Mouse (Mus musculus) heart, postnatal 25 days (tissue): ENCODE results near the gene Drd4. TPM values are rescaled to one million over a fixed set of nuclear protein-coding genes. Genes with fewer than 3 reads are reported as not detected.
"Not testable (repeated sequence)": the region's sequence is repeated elsewhere in the genome, so short reads cannot be mapped to it uniquely, and the experiment has no call there.

Experiments used
- DNase-seq: peaks from one replicate; pipeline ENCODE4 v3.0.0; 2022; ENCODE audit warnings: low spot score
- intact Hi-C: fragments of 180-260 bp; cut with DNase I; formaldehyde crosslinking; loops from one replicate; pipeline ENCODE4 v1.15.1; 2025
- total RNA-seq, 2 experiments: library from RNA; stranded (reverse); gene quantifications; 2 replicates each; pipeline ENCODE4 v1.2.3; 2021

Drd4 gene
- total RNA-seq, result not detected

DNA sequence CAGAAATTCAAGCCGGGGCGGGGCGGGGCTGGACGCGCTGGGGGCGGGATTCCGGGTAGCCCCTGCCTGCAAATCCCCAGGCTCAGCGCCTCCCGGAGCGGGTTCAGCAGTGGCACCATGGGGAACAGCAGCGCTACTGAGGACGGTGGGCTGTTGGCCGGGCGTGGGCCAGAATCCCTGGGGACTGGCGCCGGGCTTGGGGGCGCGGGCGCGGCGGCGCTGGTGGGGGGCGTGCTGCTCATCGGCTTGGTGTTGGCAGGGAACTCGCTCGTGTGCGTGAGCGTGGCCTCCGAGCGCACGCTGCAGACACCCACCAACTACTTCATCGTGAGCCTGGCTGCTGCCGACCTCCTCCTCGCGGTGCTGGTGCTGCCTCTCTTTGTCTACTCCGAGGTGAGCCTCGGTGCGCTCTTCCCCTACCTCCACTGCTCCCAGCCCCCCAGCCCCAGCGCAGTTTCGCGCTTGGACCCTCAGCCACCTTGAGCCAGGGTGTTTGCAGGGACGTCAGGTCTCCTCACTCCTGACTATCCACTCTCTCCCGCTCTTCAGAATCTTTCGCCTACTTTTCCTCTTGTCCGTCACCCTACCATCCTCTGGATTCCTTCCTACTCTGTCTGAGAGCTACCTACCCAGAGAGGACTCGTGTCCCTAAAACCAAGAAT is at the start of gene Drd4:
TSS of gene Drd4 (plus strand) at position 86 of the 662 bp plus-strand sequence.
- DNase-seq, result no peak
- intact Hi-C loops, result no loop called here

DNA sequence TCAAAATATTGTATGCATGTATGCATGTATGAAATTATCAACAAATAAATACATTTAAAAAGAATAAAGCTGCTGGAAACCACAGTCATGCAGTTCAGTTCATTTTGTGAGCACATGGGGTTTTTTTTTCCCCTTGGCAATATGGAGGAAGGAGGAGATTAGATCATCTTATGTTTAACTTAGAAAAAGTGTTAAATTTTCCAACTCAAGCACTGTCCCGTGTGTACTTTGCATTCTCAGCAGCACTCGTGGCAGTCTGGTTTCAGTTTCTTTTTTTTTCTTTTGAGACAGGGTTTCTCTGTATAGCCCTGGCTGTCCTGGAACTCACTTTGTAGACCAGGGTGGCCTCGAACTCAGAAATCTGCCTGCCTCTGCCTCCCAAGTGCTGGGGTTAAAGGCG is 41.3 kb upstream of the Drd4 start:
- intact Hi-C loops, DNase-seq: not testable (repeated sequence)

DNA sequence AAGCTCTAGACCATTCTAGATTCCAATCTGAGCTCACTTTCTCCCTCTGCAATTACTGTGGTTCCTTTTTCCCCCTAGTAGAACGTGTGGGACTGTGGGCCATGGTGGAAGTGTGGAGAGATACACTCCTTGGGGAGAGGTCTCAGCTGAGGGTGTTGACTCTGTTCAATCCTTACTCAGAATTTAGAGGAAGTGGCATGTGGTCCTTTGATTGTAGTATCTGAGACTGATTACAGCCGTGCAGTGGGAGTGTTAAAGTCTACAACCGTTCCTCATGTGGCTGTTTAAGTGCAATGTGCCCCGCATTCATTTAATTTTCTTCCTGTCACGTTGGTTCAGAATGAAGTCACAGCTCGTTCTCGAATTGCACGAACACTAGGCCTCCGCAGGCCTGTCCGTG is 35.6 kb upstream of the Drd4 start:
- DNase-seq, result no peak
- intact Hi-C loops, result no loop called here

DNA sequence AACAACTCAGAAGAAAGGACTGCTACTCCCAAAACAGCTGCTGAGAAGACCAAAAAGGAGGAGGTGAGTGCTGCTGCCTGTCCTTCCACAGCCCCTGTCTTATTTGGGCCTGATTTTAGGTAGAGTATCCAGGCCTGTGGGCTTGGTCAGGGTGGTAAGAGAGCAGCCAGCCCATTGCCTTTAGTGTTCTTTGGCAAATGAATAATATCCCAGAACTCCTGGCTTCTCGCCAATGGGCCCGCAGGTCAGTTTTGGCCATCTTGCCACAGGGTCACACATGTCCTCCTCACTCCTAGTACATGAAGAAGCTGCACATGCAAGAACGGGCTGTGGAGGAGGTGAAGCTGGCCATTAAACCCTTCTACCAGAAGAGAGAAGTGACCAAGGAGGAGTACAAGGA is 30.3 kb upstream of the Drd4 start:
- no peak for DNase-seq
- intact Hi-C loops, result loop anchor here (5.0 kb wide), 1 partner anchor 101 kb away; no protein-coding TSS in a partner anchor

DNA sequence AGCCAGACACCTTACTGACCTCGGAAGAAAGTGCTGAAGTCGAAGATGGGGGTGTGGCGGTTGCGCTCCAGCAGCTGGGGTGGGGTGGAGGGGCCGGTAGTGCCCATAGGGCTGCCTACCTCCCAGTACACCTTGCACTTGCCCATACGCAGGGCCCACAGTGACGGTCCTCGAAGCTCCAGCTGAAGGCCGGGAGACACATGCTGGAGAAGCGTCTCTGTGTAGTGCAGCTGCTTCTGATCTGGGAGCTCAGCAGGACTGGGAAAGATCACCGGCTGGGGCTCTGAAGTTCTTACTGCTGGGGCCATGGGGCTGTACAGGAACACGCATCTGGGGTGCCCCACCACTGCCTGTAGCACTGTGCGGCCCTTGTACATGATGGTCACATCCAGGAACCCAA is 28.2 kb upstream of the Drd4 start:
- intact Hi-C loops, result loop anchor here (5.0 kb wide), 1 partner anchor 99 kb away; no protein-coding TSS in a partner anchor
- no peak for DNase-seq

DNA sequence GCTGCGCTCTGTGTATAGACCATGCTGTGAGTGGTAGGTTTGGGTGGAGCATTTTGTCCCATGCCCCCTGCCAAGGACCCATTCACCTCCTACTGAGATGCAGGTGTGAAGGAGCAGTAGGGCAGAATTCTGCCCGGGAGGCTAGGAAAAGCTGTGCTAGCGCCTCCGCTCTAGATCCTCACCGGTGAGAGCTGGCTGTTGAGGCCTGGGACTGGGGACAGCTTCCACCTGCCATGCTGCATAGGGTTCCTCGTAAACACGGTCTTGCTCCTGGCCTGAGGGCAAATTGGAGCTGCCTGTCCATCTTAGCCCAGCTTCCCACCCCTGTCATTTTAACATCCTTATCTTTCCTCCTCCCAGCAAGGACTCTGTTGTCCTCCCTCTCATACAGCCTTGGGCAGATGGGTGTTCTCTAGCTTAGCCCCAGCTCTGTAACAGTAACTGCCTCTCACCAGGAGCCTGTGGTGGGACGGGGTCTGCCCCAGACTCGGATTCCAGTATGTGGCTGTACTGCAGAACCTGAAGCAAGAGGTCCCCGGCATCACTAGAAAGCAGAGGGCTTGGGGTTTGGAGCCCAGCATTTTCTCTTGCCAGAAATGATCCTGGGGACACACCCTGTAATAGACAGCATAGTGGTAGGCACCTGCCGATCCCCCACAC is 27.6 kb upstream of the Drd4 start:
- intact Hi-C loops, result loop anchor here (5.0 kb wide), 1 partner anchor 98 kb away; no protein-coding TSS in a partner anchor
- no peak for DNase-seq

DNA sequence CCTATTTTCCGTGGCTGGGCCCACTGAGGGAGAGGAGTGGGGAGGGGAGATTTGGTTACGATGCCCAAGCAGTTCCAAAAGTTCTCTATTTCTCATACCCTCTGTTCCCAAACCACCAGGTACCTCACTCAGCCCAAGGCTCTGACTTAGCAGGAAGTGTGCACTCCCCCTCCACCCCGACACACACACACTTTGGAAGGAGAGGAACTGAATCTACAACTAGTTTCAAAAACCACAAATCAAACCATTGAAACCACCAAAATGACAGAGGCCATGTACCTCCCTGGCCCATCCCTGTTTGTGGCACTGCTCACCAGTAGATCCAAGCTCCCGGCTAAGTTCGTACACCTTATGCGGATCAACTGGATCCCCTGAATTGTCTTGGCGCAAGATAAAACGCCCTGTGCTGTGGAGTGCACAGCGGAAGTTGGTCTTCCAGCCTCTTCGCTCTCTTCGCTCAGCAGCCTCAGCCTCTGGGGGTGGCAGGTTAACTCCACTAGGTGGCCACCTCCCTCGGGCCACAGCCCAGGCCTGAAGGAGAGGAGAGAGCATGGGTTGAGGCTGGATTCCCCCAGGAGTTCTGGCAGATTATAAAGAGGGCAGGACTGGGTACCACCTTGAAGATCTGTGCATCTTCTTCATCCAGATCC is 26.9 kb upstream of the Drd4 start:
- no peak for DNase-seq
- intact Hi-C loops, result loop anchor here (5.0 kb wide), 3 partner anchors 62 to 257 kb away; partner anchors contain the start of genes Deaf1 and Tmem80

DNA sequence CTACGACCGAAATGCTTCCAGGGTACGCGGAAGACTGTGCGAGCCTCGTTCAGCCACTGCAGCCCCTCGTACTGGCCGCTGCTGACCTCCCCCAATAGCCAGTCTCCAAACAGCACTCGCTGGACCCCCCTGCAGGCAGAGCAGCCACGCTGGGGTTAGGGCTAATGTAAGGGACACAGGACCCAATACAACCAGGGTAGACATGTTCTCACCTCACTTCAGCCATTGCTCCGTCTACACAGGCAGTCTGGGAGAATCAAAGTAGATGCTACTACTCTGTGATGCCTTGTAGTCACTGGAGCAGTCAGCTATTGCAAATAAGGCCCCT is 26.4 kb upstream of the Drd4 start:
- DNase-seq, result no peak
- intact Hi-C loops, result loop anchor here (5.0 kb wide), 2 partner anchors 62 to 257 kb away; partner anchors contain the start of genes Deaf1 and Tmem80

DNA sequence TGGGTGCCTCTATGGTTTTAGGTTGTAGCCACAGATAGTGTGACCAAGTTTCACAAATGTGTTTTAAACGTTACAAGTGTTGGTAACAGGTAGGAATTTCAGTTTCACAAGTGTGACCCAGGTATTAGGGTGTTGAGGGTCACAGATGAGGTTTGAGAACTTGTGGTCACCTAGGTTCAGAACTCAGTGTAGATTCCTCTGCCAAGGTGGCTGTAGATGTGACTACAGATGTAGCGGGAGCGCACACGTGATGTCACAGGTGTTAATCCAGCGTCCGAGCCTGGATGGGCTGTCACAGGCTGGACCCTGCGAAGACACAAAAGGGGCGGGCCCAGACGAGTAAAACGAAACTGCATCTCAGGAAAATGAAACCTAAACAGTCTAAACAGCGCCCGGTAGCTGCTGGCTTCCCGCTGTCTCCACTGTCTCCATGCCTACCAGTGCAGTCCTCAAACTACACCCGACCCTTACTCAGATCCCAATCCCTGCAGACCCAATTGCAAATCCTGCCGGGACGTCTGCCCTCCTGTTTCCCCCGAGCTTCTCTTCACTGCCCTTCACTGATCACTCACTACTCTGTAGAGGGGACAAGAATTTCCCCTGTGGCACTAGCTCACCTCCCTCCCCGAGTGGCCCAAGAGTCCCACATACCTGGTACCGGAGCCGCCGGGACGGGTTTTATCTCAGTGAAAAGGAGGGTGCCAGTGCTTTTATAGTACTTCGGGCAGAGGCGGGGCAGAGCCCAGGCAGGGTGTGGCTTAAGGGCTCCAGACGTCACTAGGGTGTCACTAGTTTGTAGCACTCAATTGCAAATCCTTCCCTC is 25.9 kb upstream of the Drd4 start, which contains the start of gene Irf7:
TSS of gene Irf7 (minus strand) at position 743 of the 823 bp plus-strand sequence.
- DNase-seq, result peak; percentile 55

DNA sequence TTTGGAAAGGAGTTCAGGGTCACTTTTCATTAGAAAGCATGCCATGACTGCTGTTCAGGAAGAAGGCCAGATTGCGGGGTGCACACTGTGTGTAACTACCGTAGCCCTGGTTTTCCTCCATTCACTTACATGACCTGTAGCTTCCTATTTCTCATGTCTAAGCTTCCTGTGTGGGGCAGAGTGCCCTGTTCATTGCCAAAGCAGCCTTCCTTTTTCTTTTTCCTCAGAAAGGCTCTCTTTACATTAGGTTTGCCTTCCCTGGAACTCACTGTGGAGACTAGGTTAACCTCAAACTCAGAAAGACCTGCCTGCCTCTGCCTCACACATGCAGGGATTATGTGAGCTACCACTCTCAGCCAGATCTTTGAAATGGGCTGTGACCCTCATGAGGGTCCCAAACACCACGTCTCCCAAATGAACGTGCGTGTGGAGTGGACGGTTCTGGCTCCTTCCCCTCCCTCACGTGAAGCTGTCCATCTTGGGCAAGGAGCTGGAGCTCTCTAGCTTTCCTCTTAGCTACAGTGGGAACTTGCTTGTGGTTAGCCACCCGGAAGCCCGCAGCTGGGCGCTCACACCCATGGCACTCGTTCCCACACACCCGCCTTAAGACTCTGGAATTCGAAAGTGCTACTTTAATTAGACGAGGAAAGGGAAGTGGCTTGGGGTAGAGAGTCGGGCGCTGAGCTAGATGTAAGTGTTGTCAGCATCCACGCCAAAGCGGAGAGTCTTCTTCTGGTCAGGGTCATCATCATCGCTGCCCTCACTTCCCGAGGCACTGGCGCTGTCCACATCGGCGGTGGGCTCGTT is 23.1 kb upstream of the Drd4 start:
- intact Hi-C loops, result loop anchor here (5.0 kb wide), 2 partner anchors 59 to 254 kb away; partner anchors contain the start of genes Deaf1 and Tmem80
- DNase-seq, result no peak

More for the DNA sequence above, 25.9 kb upstream of the Drd4 start, which contains the start of gene Irf7:
- intact Hi-C loops, result loop anchor here (5.0 kb wide), 2 partner anchors 61 to 256 kb away; partner anchors contain the start of genes Deaf1 and Tmem80

DNA sequence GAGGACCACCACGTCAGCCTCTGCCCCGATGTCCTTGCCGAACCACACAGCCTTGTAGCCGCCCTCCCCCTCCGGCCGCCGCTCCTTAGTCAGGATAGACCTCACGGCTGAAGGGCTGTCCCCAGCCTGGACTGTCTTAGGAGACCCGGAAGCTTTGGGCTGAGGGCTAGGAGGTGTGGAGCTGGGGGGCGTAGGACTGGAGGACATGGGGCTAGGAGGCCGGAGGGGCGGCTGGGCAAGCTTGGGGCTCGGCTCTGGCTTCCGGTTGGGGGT is 22.6 kb upstream of the Drd4 start:
- no peak for DNase-seq
- intact Hi-C loops, result loop anchor here (5.0 kb wide), 2 partner anchors 58 to 253 kb away; partner anchors contain the start of genes Deaf1 and Tmem80

DNA sequence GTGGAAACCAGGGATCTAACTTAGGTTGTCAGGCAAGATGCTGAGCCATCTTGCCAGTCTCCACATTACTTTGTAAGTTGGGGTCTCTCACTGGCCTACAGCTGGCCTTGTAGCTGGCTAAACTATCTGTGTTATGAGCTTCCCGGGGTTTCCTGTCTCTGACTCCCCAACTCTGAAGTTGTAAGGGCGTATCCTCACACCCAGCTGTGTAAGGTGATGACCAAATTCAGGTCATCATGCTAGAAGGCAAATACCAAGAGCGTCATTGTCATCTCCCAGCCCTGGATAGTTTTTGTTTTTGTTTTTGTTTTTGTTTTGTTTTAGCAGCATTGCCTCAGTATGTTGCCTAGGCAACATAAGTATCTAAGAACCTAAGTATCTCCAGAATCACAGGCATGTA is 21.2 kb upstream of the Drd4 start:
- no peak for DNase-seq
- intact Hi-C loops, result no loop called here

DNA sequence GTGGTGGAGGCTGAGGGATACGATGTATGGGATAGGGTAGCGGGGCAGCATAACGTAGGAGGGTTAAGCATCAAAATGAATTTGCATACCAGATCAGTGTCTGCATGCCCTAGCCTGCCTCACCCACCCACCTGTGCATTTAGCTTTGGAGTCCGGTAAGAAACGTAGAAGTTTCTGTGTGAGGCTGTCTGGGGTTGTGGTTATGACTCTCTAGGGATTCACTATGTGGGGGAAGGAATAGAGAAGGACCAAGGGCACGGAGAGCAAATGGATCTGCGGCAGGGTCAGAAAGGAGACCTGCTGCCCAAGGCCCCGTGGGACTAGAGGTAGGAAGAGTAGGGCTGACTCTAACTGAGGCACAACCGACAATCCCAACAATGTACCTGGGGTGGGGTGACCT is 16.4 kb upstream of the Drd4 start:
- no peak for DNase-seq
- intact Hi-C loops, result no loop called here

DNA sequence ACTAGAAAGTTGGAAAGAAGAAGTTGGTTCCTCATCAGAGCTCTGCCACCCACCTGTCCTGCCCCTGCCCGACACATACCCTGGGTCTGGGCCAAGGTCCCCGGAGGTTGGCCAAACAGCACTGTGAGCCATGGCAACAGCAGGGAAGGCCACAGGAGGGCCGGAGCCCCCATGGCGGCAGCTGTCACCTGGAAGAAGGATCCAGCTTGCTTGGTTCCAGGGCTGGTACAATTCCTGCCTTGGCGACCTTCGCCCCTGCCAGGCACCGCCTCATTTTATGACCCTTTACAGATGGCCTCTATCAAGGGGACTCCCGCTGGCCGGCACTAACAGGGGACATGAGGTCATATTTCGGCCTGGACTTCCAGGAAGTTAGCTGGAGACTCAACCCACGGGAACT is 15.3 kb upstream of the Drd4 start, which contains the start of gene Cdhr5:
TSS of gene Cdhr5 (minus strand) at position 241 of the 400 bp plus-strand sequence.
- intact Hi-C loops, result no loop called here
- DNase-seq, result no peak

DNA sequence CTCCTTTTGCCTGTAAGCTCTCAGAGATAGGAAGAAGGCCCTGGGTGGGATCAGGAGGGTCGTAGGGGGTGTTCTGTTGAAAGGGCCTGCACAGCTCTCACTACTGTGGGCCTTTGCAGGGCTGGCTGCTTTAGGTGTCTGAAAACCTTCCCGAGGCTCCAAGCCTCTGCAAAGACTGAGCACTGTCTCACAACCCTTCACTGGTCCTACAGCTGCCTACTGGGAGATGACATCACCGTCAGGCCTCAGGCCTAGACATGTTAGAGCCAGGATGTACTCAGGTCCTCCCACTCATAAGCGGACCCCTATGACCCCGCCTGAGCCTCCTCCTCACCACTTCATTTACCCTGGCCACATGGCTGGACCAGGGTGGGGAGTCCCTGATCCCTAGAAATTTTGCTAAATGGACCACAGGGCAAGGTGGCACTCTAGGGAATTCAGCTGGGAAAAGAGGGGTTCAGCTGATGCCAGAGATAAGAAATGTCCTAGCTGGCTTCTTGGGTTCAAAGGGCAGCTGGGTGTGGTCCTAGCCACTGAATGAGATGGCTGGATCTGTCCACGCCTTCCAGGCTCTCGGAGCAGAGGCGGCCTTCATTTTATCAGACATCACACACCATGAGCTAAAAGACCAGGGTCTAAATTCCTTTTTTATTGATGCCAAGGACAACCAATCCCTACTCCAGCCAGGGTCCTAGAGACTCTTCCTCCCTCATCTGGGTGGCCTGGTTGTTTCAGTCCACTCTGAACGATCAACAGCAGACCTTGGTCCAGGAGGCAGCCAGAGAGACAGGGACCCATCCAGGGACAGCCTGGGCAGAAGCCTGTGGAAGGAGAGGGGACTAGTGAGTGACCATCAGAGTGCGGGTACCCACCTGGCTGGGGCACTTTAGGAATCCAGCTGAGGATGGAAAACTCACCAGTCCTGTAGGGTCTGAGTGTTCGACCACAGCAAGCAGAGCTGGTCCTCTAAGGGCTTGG is 13.8 kb upstream of the Drd4 start:
- intact Hi-C loops, result no loop called here
- no peak for DNase-seq

DNA sequence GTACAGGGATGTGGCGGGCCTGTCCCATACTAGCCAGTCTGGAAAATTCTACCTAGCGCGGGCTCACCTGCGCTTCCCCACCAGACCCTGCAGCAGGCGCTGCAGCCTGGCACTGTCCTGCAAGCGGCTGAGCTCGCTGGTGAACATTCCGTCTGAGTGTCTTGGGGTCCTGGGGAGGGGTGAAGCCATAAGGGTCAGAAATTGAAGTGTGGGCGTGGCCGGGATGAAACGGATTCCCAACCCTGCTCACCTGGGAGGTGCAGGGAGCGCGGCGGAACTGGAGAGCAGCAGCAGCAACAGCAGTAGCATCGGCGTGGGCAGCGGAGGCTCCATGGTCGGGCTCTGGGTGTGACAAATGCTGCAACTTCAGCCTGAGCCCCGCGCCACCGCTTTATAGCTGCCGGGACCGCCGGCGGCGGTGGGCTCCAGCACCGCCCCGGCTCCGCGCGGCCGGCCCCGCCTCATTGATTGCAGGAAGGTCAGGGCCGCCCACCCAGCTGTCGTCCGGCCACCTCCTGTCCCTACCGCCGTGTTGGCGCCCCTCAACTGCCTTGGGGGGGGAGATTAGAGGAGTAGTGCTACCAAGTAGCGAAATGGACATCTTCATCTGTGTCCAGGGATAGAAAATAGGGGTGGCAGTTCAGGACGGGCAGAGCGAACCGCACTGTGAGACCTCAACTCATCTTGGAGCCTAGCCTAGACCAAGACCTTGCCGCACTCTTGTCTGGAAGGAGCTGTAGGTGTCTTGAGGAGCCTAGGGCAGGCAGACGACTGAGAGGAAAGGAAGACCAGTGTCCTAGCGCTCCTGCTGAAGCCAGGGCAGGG is 12.8 kb upstream of the Drd4 start, which contains the start of gene Sct:
TSS of gene Sct (minus strand) at position 368 of the 825 bp plus-strand sequence.
- no peak for DNase-seq
- intact Hi-C loops, result no loop called here

DNA sequence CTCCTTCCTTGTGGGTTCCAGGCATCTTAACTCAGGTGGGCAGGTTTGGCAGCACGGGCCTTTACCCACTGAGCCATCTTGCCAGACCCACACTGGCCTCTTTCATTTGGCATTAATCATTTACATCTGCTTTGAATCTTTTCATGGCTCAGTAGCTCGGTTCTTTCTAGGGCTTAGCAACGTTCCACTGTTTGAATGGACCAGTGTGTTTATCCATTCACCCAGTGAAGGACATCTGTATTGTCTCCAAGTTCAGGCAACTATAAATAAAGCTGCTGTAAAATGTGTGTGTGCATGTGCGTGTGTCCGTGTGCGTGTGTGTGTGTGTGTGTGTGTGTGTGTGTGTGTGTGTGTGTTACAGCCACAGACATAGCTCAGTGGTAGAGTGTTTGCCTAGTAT is 10.4 kb upstream of the Drd4 start:
- no peak for DNase-seq
- intact Hi-C loops, result no loop called here
